Mouse (Mus musculus) heart, adult 2 months (tissue): ENCODE results near the gene Ptx3. TPM values are rescaled to one million over a fixed set of nuclear protein-coding genes. Genes with fewer than 3 reads are reported as not detected.

Experiments
- DNase-seq, 2 experiments: peaks; one replicate each; pipeline ENCODE4 v3.0.0; 2021
- H3K27ac ChIP-seq: fragments of 200-600 bp; 2 replicates; pipeline ENCODE4 v1.8.1; 2022
- H3K27me3 ChIP-seq: fragments of 200-500 bp; 2 replicates; pipeline ENCODE4 v1.6.1; 2012; ENCODE audit warnings: mild to moderate bottlenecking, low read length, inconsistent platforms, mixed read lengths; ENCODE audit not compliant: control insufficient read depth, insufficient read depth
- H3K36me3 ChIP-seq: fragments of 200-500 bp; 2 replicates; pipeline ENCODE4 v1.6.1; 2012; ENCODE audit warnings: low read length, inconsistent platforms; ENCODE audit not compliant: control insufficient read depth, insufficient read depth
- H3K4me1 ChIP-seq: fragments of 200-500 bp; 2 replicates; pipeline ENCODE4 v1.6.1; 2011; ENCODE audit warnings: low read length; ENCODE audit not compliant: control insufficient read depth, insufficient read depth
- H3K4me3 ChIP-seq: fragments of 200-600 bp; 2 replicates; pipeline ENCODE4 v1.8.1; 2022
- H3K79me2 ChIP-seq: fragments of 200-500 bp; replicated peaks from 2 replicates; pipeline ENCODE4 v1.6.1; 2012; ENCODE audit warnings: mild to moderate bottlenecking, inconsistent platforms, low read length, moderate library complexity, mixed read lengths; ENCODE audit not compliant: control insufficient read depth, insufficient read depth
- H3K9ac ChIP-seq: fragments of 200-500 bp; 2 replicates; pipeline ENCODE4 v1.6.1; 2012; ENCODE audit warnings: low read depth, mild to moderate bottlenecking, control low read depth, inconsistent platforms, low read length, mixed read lengths
- CTCF ChIP-seq: fragments of 200-600 bp; IDR thresholded peaks from 2 replicates; pipeline ENCODE4 v1.8.1; 2022; ENCODE audit warnings: antibody characterized with exemption, mild to moderate bottlenecking, moderate library complexity
- EP300 ChIP-seq: fragments of 200-500 bp; IDR thresholded peaks from 2 replicates; pipeline ENCODE4 v1.6.1; 2011; ENCODE audit warnings: low read depth, low read length, control low read depth; ENCODE audit not compliant: insufficient read depth
- POLR2A ChIP-seq: fragments of 200-500 bp; IDR thresholded peaks from 2 replicates; pipeline ENCODE4 v1.6.1; 2011; ENCODE audit warnings: mild to moderate bottlenecking, low read depth, low read length, control low read depth; ENCODE audit not compliant: insufficient read depth
- WGBS: fragments of 180-500 bp; shearing (Covaris S2); methylation state at CpG from one replicate; pipeline ENCODE4 v1.1.7; 2018; 5-methylcytosine and 5-hydroxymethylcytosine counted together
- intact Hi-C: fragments of 180-260 bp; cut with DNase I; formaldehyde crosslinking; loops from one replicate; pipeline ENCODE4 v1.15.1; 2025
- long read RNA-seq: library from polyadenylated mRNA; stranded (forward); transcript quantifications from one replicate; pipeline ENCODE4 v2.0.0, GENCODE M21; 2021
- polyA plus RNA-seq: library from polyadenylated mRNA; depleted of rRNA; stranded (reverse); fragments of >200 nt; gene quantifications from 2 replicates; pipeline ENCODE4 v1.2.3, GENCODE M21; 2012; rRNA removed
- total RNA-seq, 2 experiments: library from RNA; stranded (reverse); gene quantifications; 2 replicates each; pipeline ENCODE4 v1.2.3; 2021

The Ptx3 gene
- total RNA-seq, result under 1 TPM; 0.50 to 0.52 TPM
- polyA plus RNA-seq, result 0.45 and 0.97 TPM in 2 replicates
- long read RNA-seq, partial matches to known transcripts, result 0 of 1 reads
- long read RNA-seq, other reads (novel, unspliced or antisense), result 0 of 1 reads

DNA sequence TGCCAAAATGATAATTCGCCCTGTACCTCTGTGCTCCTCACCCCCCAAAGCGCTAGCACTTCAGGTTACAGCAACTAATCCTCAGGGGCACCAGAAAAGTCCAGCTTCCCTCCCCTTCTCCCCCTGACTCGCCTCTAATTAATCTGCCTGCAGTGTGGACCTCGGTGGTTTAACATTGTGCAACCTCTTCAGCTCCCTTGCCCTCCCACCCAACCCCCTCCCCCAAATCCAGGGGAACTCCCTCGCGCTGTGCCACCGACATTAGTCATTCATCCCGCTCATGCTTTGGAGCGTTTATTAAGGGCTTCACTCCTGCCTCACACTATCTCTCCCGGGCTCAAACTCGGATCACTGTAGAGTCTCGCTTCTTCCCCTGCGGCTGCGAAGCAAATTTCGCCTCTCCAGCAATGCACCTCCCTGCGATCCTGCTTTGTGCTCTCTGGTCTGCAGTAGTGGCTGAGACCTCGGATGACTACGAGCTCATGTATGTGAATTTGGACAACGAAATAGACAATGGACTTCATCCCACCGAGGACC lies at the start of gene Ptx3:
Gene Ptx3, plus strand, starts transcription at position 256 of the 537 bp plus-strand sequence.
- TF ChIP-seq POLR2A (no peak), CTCF (no peak), EP300 (no peak)
- H3K79me2 ChIP-seq, result no peaks in the 10 kb centered on the region
- peaks cover 4% of the 10 kb centered on the region; the same call in 1 of the 2 replicates for H3K27me3 ChIP-seq
- H3K4me3 ChIP-seq, result peak within 1 kb of the TSS; percentile 40
- intact Hi-C loops, result no loop called here
- H3K9ac ChIP-seq, result peak within 1 kb of the TSS; percentile 63
- no peak for DNase-seq
- no peaks in the 10 kb centered on the region for H3K4me1 ChIP-seq
- no peaks in the 10 kb centered on the region for H3K36me3 ChIP-seq
- no peak within 1 kb of the TSS; the same call in 1 of the 2 replicates for H3K27ac ChIP-seq
- 18% methylated on average over 20 of the region's 20 CpGs for WGBS

GRCm38 (mm10) chr3:66172907-66173306 lies 46.8 kb upstream of the Ptx3 start:
- no peak for DNase-seq
- H3K27ac ChIP-seq, result no peak overlapping the region
- no peaks in the 10 kb centered on the region for H3K36me3 ChIP-seq
- intact Hi-C loops, result no loop called here
- no peak overlapping the region for H3K9ac ChIP-seq
- H3K79me2 ChIP-seq, result no peaks in the 10 kb centered on the region
- H3K4me3 ChIP-seq, result no peak overlapping the region
- WGBS, result 62% methylated on average over 5 of the region's 5 CpGs
- H3K27me3 ChIP-seq, result no peaks in the 10 kb centered on the region
- H3K4me1 ChIP-seq, result no peaks in the 10 kb centered on the region
- TF ChIP-seq CTCF (no peak), POLR2A (no peak), EP300 (no peak)

DNA sequence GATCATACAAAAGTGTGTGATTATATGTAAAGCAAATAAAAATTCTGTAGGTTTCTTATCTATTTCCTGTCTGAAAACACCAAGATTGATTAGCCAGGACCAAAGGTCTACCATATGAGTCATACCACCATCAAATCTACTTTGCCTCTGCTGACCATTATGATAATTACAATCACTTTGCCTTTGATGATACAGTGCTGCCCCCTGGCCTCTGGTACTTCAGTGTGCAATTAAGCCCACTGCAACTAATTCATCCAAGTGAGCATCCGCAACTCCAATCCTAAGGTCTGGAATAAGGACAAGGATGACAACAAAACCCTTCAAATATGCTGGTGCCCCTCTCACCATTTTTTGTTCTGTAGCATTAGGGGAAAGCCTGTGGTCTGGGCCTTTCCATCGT lies 40.1 kb upstream of the Ptx3 start:
- H3K9ac ChIP-seq, result no peak overlapping the region
- intact Hi-C loops, result no loop called here
- DNase-seq, result no peak
- no peaks in the 10 kb centered on the region for H3K27me3 ChIP-seq
- WGBS, result 78% methylated on average over 2 of the region's 2 CpGs
- TF ChIP-seq POLR2A (no peak), CTCF (0 out of 2 replicates have a peak, but pooled peaks have one; percentile 7)
- no peaks in the 10 kb centered on the region for H3K79me2 ChIP-seq
- no peak overlapping the region for H3K27ac ChIP-seq
- H3K36me3 ChIP-seq, result no peaks in the 10 kb centered on the region
- no peak overlapping the region for H3K4me3 ChIP-seq
- H3K4me1 ChIP-seq, result no peaks in the 10 kb centered on the region

DNA sequence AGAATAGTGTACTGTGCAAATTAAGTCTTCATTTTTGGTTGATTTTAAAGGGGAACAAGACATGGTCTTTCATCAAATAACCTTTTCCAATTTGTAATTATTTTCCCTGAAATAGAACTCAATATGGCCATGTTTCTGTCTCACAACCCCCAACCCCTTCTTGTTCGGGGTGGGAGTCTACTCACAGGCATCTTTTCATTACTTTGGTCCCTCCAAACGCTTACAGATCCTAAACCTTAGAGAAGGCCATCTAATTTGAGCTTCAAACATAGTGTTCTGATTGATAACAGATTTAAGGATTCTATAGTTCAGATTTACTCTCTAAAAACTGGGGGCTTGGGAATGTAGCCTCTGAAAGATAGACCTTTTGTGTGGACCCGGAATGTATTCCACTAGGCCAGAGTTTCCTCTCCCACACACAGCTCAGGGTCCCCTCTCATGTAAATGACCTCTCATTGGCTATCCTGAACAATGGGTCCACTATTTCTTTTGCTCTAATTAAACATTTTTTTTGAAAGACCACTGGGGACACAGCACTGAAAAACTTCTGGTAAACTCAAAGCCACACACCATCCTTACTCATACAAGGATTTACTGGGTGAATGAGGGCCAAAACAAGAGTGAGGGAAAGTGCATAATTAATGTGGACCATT lies 25.7 kb upstream of the Ptx3 start:
- Histone ChIP-seq H3K4me3 (no peak overlapping the region), H3K36me3 (no peaks in the 10 kb centered on the region), H3K27ac (no peak overlapping the region), H3K9ac (no peak overlapping the region), H3K79me2 (no peaks in the 10 kb centered on the region), H3K27me3 (no peaks in the 10 kb centered on the region), H3K4me1 (no peaks in the 10 kb centered on the region)
- TF ChIP-seq CTCF, result no peak
- no peak for TF ChIP-seq POLR2A
- TF ChIP-seq EP300, result no peak
- 78% methylated on average over 3 of the region's 3 CpGs for WGBS
- intact Hi-C loops, result no loop called here
- DNase-seq, result no peak

DNA sequence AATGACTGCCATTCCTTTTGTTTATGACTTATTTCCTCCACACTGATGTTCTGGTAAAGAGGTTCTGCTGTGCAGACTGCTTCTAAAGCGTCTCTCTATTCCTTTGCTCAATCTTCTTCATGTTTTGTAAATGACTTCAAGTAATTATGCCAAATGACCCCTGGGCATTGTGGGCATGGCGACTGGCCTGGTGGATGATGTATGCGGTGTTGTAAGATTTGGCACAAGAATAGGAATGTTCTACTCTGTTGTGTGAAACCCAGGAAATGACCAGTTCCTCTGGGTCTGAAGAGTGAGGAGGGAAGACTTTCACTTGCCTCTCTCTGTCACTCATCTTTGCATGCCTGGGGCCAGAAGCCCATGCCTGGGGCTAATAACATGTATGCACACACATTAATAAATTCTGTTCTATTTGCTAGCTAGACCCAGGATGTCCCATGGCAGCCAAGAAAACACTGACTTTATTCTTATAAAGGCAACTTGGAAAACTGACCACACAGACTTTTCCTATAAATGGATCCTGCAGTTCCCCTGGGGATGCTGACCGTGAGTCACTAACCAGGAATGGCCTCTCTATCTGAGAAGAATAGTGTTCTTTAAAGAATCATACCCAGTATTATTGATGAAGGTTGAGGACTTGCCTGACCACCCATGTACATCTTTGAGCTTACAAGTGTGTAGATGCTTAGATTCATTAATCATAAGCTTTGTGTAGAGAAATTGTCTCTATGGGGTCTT lies 10.7 kb upstream of the Ptx3 start:
- DNase-seq, result no peak
- WGBS, result 64% methylated on average over 4 of the region's 4 CpGs

GRCm38 (mm10) chr3:66213524-66213923 lies 6.2 kb upstream of the Ptx3 start:
- no peak for DNase-seq
- no peak for TF ChIP-seq POLR2A
- no peak for TF ChIP-seq EP300
- TF ChIP-seq CTCF, result no peak
- no peaks in the 10 kb centered on the region for H3K4me1 ChIP-seq
- no peaks in the 10 kb centered on the region for H3K79me2 ChIP-seq
- no peaks in the 10 kb centered on the region for H3K36me3 ChIP-seq
- H3K9ac ChIP-seq, result no peak overlapping the region
- no peak overlapping the region for H3K27ac ChIP-seq
- no peaks in the 10 kb centered on the region for H3K27me3 ChIP-seq
- no peak overlapping the region for H3K4me3 ChIP-seq
- WGBS, result 95% methylated on average over 1 of the region's 1 CpGs
- intact Hi-C loops, result no loop called here

More for the DNA sequence above, 10.7 kb upstream of the Ptx3 start:
- no peak for TF ChIP-seq CTCF
- Histone ChIP-seq H3K27me3 (no peaks in the 10 kb centered on the region), H3K79me2 (no peaks in the 10 kb centered on the region), H3K36me3 (no peaks in the 10 kb centered on the region), H3K4me3 (no peak overlapping the region), H3K9ac (no peak overlapping the region), H3K27ac (no peak overlapping the region), H3K4me1 (no peaks in the 10 kb centered on the region)
- intact Hi-C loops, result no loop called here
